Mouse (Mus musculus): ENCODE measurements around the gene Rflna.

- TF ChIP-seq GATA1 (IDR thresholded peaks at IDR 0.05; ENCODE audit: borderline replicate concordance, low read length) (no peak), FLI1 (IDR thresholded peaks at IDR 0.05; ENCODE audit: low read length) (no peak)
Observed at GRCm38 (mm10) chr5:125039377-125040027, 36.5 kb downstream of the Rflna start.

Measured in megakaryocyte, embryonic 14.5 days (primary cell).